Mouse (Mus musculus) urinary bladder, postnatal 25 days (tissue): ENCODE results near the gene Tcea2.

Experiments
- DNase-seq: peaks from one replicate; pipeline ENCODE4 v3.0.0; 2022; ENCODE audit warnings: low spot score

The Tcea2 gene

GRCm38 (mm10) chr2:181675454-181675853 lies 4.7 kb upstream of the Tcea2 start:
- DNase-seq = peak; percentile 47

GRCm38 (mm10) chr2:181676424-181676823 lies 3.7 kb upstream of the Tcea2 start:
- no peak for DNase-seq

- DNase-seq = no peak
Observed at GRCm38 (mm10) chr2:181677096-181677754, 2.9 kb upstream of the Tcea2 start.

- no peak for DNase-seq
Observed at GRCm38 (mm10) chr2:181677755-181678098, 2.4 kb upstream of the Tcea2 start.

GRCm38 (mm10) chr2:181678780-181679179 lies 1.3 kb upstream of the Tcea2 start:
- peak; percentile 32 for DNase-seq

- DNase-seq = no peak
Observed at GRCm38 (mm10) chr2:181680716-181681117, 607 bp downstream of the Tcea2 start.

GRCm38 (mm10) chr2:181681978-181682377 lies 1.9 kb downstream of the Tcea2 start:
- DNase-seq = no peak

GRCm38 (mm10) chr2:181683381-181683780 lies 3.3 kb downstream of the Tcea2 start:
- DNase-seq = no peak

- no peak for DNase-seq
Observed at GRCm38 (mm10) chr2:181684713-181685112, 4.6 kb downstream of the Tcea2 start.

- DNase-seq = no peak
Observed at GRCm38 (mm10) chr2:181685686-181686085, 5.6 kb downstream of the Tcea2 start.

- DNase-seq = no peak
Observed at GRCm38 (mm10) chr2:181687586-181687985, 7.5 kb downstream of the Tcea2 start.

- no peak for DNase-seq
Observed at GRCm38 (mm10) chr2:181689466-181690160, 9.5 kb downstream of the Tcea2 start.

GRCm38 (mm10) chr2:181691083-181691482 lies 11.0 kb downstream of the Tcea2 start:
- no peak for DNase-seq

GRCm38 (mm10) chr2:181691571-181691970 lies 11.5 kb downstream of the Tcea2 start:
- no peak for DNase-seq

GRCm38 (mm10) chr2:181692304-181692703 lies 12.2 kb downstream of the Tcea2 start:
- no peak for DNase-seq

- peak; percentile 78 for DNase-seq
Observed at GRCm38 (mm10) chr2:181693339-181694280, 13.5 kb downstream of the Tcea2 start, which contains the start of gene Rgs19. Gene Rgs19, minus strand, starts transcription at chr2:181693977.

- no peak for DNase-seq
Observed at GRCm38 (mm10) chr2:181694581-181694980, 14.5 kb downstream of the Tcea2 start.

GRCm38 (mm10) chr2:181695776-181696175 lies 15.7 kb downstream of the Tcea2 start:
- DNase-seq = no peak

- DNase-seq = no peak
Observed at GRCm38 (mm10) chr2:181696801-181697420, 16.8 kb downstream of the Tcea2 start.

- DNase-seq = no peak
Observed at GRCm38 (mm10) chr2:181698241-181698640, 18.1 kb downstream of the Tcea2 start, which contains the start of gene Lkaaear1. Gene Lkaaear1, minus strand, starts transcription at chr2:181698442.

GRCm38 (mm10) chr2:181706668-181707067 lies 26.6 kb downstream of the Tcea2 start:
- no peak for DNase-seq

GRCm38 (mm10) chr2:181713749-181714148 lies 33.6 kb downstream of the Tcea2 start:
- DNase-seq = no peak
